Mouse (Mus musculus) CH12.LX (cell line): ENCODE data around the gene Isyna1.

Source experiments
- CTCF ChIP-seq, 2 experiments: IDR thresholded peaks in 1 of 2; conservative IDR thresholded peaks in 1 of 2; 2 replicates each; pipeline ENCODE4 v1.5.1; 2011 to 2012; ENCODE audit warnings: low read depth in 2 of 2, low read length in 2 of 2, improper control_type of control experiment in 1 of 2, inconsistent platforms in 1 of 2, mild to moderate bottlenecking in 1 of 2, moderate library complexity in 1 of 2
- E2F4 ChIP-seq: IDR thresholded peaks from 2 replicates; pipeline ENCODE4 v1.6.1; 2011; ENCODE audit warnings: low read depth, low read length, improper control_type of control experiment; ENCODE audit not compliant: insufficient replicate concordance
- EP300 ChIP-seq: IDR thresholded peaks from 2 replicates; pipeline ENCODE4 v1.6.1; 2011; ENCODE audit warnings: low read length, improper control_type of control experiment
- JUN ChIP-seq: IDR thresholded peaks from 2 replicates; pipeline ENCODE4 v1.6.1; 2011; ENCODE audit warnings: low read depth, mild to moderate bottlenecking, low read length, improper control_type of control experiment, moderate library complexity; ENCODE audit not compliant: insufficient read depth
- JUND ChIP-seq: conservative IDR thresholded peaks from 2 replicates; pipeline ENCODE4 v1.6.1; 2011; ENCODE audit warnings: low read depth, low read length, improper control_type of control experiment
- PAX5 ChIP-seq: IDR thresholded peaks from 2 replicates; pipeline ENCODE4 v1.6.1; 2012; ENCODE audit warnings: low read length, inconsistent platforms, mixed read lengths
- POLR2A ChIP-seq: IDR thresholded peaks from 2 replicates; pipeline ENCODE4 v1.6.1; 2011; ENCODE audit warnings: low read depth, mild to moderate bottlenecking, improper control_type of control experiment, low read length
- SIN3A ChIP-seq: IDR thresholded peaks from 2 replicates; pipeline ENCODE4 v1.6.1; 2012; ENCODE audit warnings: low read length, improper control_type of control experiment, inconsistent platforms
- ZMIZ1 ChIP-seq: IDR thresholded peaks from 2 replicates; pipeline ENCODE4 v1.6.1; 2012; ENCODE audit warnings: low read depth, mild to moderate bottlenecking, inconsistent platforms, low read length, improper control_type of control experiment
- ZNF384 ChIP-seq: IDR thresholded peaks from 2 replicates; pipeline ENCODE4 v1.6.1; 2012; ENCODE audit warnings: low read depth, low read length, improper control_type of control experiment, inconsistent platforms

GRCm38 (mm10) chr8:70622220-70622619, 28.0 kb downstream of the Isyna1 start:
- no peak for TF ChIP-seq ZMIZ1
- TF ChIP-seq EP300, result no peak
- TF ChIP-seq CTCF (conservative IDR thresholded peaks at IDR 0.05 in 1 of 2, IDR thresholded peaks at IDR 0.05 in 1 of 2; ENCODE audit: low read depth in 2 of 2, low read length in 2 of 2), result no peak
- TF ChIP-seq JUN, result no peak
- TF ChIP-seq JUND, result no peak
- no peak for TF ChIP-seq PAX5
- no peak for TF ChIP-seq E2F4
- TF ChIP-seq SIN3A, result no peak
- no peak for TF ChIP-seq ZNF384
- no peak for TF ChIP-seq POLR2A
